Mouse (Mus musculus): Measurements from ENCODE around the gene Rinl. TPM values are rescaled to one million over a fixed set of nuclear protein-coding genes. Genes with fewer than 3 reads are reported as not detected.

Gene Rinl
- total and polyA plus RNA-seq, 3 experiments = 1.3 to 3.2 (median 2.0) TPM

- Histone ChIP-seq H3K4me3 (no peak overlapping the region), H3K36me3 (ENCODE audit: control insufficient read depth, insufficient read depth, low read length) (no peaks in the 10 kb centered on the region), H3K9ac (ENCODE audit: low read depth, low read length) (no peak overlapping the region), H3K4me1 (ENCODE audit: control insufficient read depth, insufficient read depth, low read length) (no peaks in the 10 kb centered on the region), H3K27ac (no peak overlapping the region), H3K79me2 (replicated peaks; ENCODE audit: control insufficient read depth, insufficient read depth, low read length) (no peaks in the 10 kb centered on the region), H3K27me3 (ENCODE audit: control insufficient read depth, insufficient read depth, low read length) (no peaks in the 10 kb centered on the region)
- intact Hi-C loops (cut with DNase I) = no loop called here
- 76% methylated on average over 9 of the region's 9 CpGs for WGBS
- DNase-seq = peak in 1 of 2 experiments; percentile 12
- TF ChIP-seq POLR2A (IDR thresholded peaks at IDR 0.05; ENCODE audit: insufficient read depth, low read depth, low read length) (no peak), CTCF (IDR thresholded peaks at IDR 0.05) (no peak), EP300 (IDR thresholded peaks at IDR 0.05; ENCODE audit: insufficient read depth, low read depth, low read length) (no peak)
Observed at GRCm38 (mm10) chr7:28838331-28838730, 49.6 kb downstream of the Rinl start.

- H3K9ac ChIP-seq (ENCODE audit: low read depth, low read length) = no peak overlapping the region
- H3K4me1 ChIP-seq (ENCODE audit: control insufficient read depth, insufficient read depth, low read length) = no peaks in the 10 kb centered on the region; the same call in 1 of the 2 replicates
- no peaks in the 10 kb centered on the region for H3K27me3 ChIP-seq (ENCODE audit: control insufficient read depth, insufficient read depth, low read length)
- H3K36me3 ChIP-seq (ENCODE audit: control insufficient read depth, insufficient read depth, low read length) = no peaks in the 10 kb centered on the region
- DNase-seq = no peak
- 80% methylated on average over 1 of the region's 1 CpGs for WGBS
- H3K27ac ChIP-seq = no peak overlapping the region
- TF ChIP-seq POLR2A (IDR thresholded peaks at IDR 0.05; ENCODE audit: insufficient read depth, low read depth, low read length) (no peak), EP300 (IDR thresholded peaks at IDR 0.05; ENCODE audit: insufficient read depth, low read depth, low read length) (no peak), CTCF (IDR thresholded peaks at IDR 0.05) (no peak)
- intact Hi-C loops (cut with DNase I) = no loop called here
- H3K79me2 ChIP-seq (replicated peaks; ENCODE audit: control insufficient read depth, insufficient read depth, low read length) = no peaks in the 10 kb centered on the region
- no peak overlapping the region for H3K4me3 ChIP-seq
Observed at GRCm38 (mm10) chr7:28847273-28847672, 58.5 kb downstream of the Rinl start.

Other genes starting within 250 kb of the Rinl start
- gene Sycn, start 248.1 kb upstream of the Rinl start, total RNA-seq (2021) = not detected
- gene Sycn, start 248.1 kb upstream of the Rinl start, polyA plus RNA-seq (2012; rRNA removed) = not detected in 2 replicates
- not detected for gene Nccrp1, start 241.7 kb upstream of the Rinl start, total RNA-seq (2021)
- not detected in 2 replicates for gene Nccrp1, start 241.7 kb upstream of the Rinl start, polyA plus RNA-seq (2012; rRNA removed)
- 10 to 100 TPM; 21.9 to 22.4 TPM for gene Samd4b, start 190.8 kb upstream of the Rinl start, total RNA-seq (2021)
- gene Samd4b, start 190.8 kb upstream of the Rinl start, polyA plus RNA-seq (2012; rRNA removed) = 38.8 and 46.1 TPM in 2 replicates
- gene Pak4, start 190.8 kb upstream of the Rinl start, total RNA-seq (2021) = 1 to 10 TPM; 8.8 to 9.4 TPM
- 6.4 and 7.6 TPM in 2 replicates for gene Pak4, start 190.8 kb upstream of the Rinl start, polyA plus RNA-seq (2012; rRNA removed)
- gene Acp7, start 157.6 kb upstream of the Rinl start, total RNA-seq (2021) = not detected
- 0.49 TPM in 1 of 2 replicates, not detected in the other for gene Acp7, start 157.6 kb upstream of the Rinl start, polyA plus RNA-seq (2012; rRNA removed)
- under 1 TPM in 1 of 2 experiments, not detected in 1; 0.23 TPM for gene Fbxo27, start 96.1 kb upstream of the Rinl start, total RNA-seq (2021)
- 1.1 and 1.2 TPM in 2 replicates for gene Fbxo27, start 96.1 kb upstream of the Rinl start, polyA plus RNA-seq (2012; rRNA removed)
- gene Fbxo17, start 72.2 kb upstream of the Rinl start, total RNA-seq (2021) = under 1 TPM; 0.37 to 0.57 TPM
- 1.7 and 2.0 TPM in 2 replicates for gene Fbxo17, start 72.2 kb upstream of the Rinl start, polyA plus RNA-seq (2012; rRNA removed)
- 10 to 100 TPM; 47.8 to 57.3 TPM for gene Mrps12, start 47.1 kb upstream of the Rinl start, total RNA-seq (2021)
- 36.3 and 51.9 TPM in 2 replicates for gene Mrps12, start 47.1 kb upstream of the Rinl start, polyA plus RNA-seq (2012; rRNA removed)
- 10 to 100 TPM; 13.7 to 14.2 TPM for gene Sars2, start 47.0 kb upstream of the Rinl start, total RNA-seq (2021)
- gene Sars2, start 47.0 kb upstream of the Rinl start, polyA plus RNA-seq (2012; rRNA removed) = 18.5 and 20.2 TPM in 2 replicates
- gene Ccer2, start 32.8 kb upstream of the Rinl start, total RNA-seq (2021) = not detected
- not detected in 2 replicates for gene Ccer2, start 32.8 kb upstream of the Rinl start, polyA plus RNA-seq (2012; rRNA removed)
- 10 to 100 TPM; 78.8 to 92.3 TPM for gene Sirt2, start 22.2 kb upstream of the Rinl start, total RNA-seq (2021)
- 82.9 and 103 TPM in 2 replicates for gene Sirt2, start 22.2 kb upstream of the Rinl start, polyA plus RNA-seq (2012; rRNA removed)
- 10 to 100 TPM; 25.1 to 31.6 TPM for gene Nfkbib, start 21.5 kb upstream of the Rinl start, total RNA-seq (2021)
- gene Nfkbib, start 21.5 kb upstream of the Rinl start, polyA plus RNA-seq (2012; rRNA removed) = 18.7 and 27.8 TPM in 2 replicates
- gene Hnrnpl, start 19.6 kb downstream of the Rinl start, total RNA-seq (2021) = 100 to 1,000 TPM; 192 to 206 TPM
- 208 and 348 TPM in 2 replicates for gene Hnrnpl, start 19.6 kb downstream of the Rinl start, polyA plus RNA-seq (2012; rRNA removed)
- gene Ech1, start 36.2 kb downstream of the Rinl start, total RNA-seq (2021) = 1,000 to 10,000 TPM; 1,826 to 2,229 TPM
- gene Ech1, start 36.2 kb downstream of the Rinl start, polyA plus RNA-seq (2012; rRNA removed) = 2,087 and 2,697 TPM in 2 replicates
- 10 to 100 TPM; 18.5 to 27.6 TPM for gene Lgals4, start 44.9 kb downstream of the Rinl start, total RNA-seq (2021)
- gene Lgals4, start 44.9 kb downstream of the Rinl start, polyA plus RNA-seq (2012; rRNA removed) = 63.6 and 121 TPM in 2 replicates
- under 1 TPM in 1 of 2 experiments, not detected in 1; 0.61 TPM for gene Lgals7, start 74.9 kb downstream of the Rinl start, total RNA-seq (2021)
- 1.6 and 4.0 TPM in 2 replicates for gene Lgals7, start 74.9 kb downstream of the Rinl start, polyA plus RNA-seq (2012; rRNA removed)
- gene Capn12, start 92.5 kb downstream of the Rinl start, total RNA-seq (2021) = under 1 TPM; 0.23 to 0.39 TPM
- gene Capn12, start 92.5 kb downstream of the Rinl start, polyA plus RNA-seq (2012; rRNA removed) = 0.49 and 0.61 TPM in 2 replicates
- gene Actn4, start 173.4 kb downstream of the Rinl start, total RNA-seq (2021) = 10 to 100 TPM; 66.1 to 85.7 TPM
- 123 and 132 TPM in 2 replicates for gene Actn4, start 173.4 kb downstream of the Rinl start, polyA plus RNA-seq (2012; rRNA removed)
- gene Eif3k, start 192.9 kb downstream of the Rinl start, total RNA-seq (2021) = 100 to 1,000 TPM; 156 to 177 TPM
- 221 and 283 TPM in 2 replicates for gene Eif3k, start 192.9 kb downstream of the Rinl start, polyA plus RNA-seq (2012; rRNA removed)
- 1 to 10 TPM in 1 of 2 experiments, under 1 TPM in 1; 0.91 to 1.1 TPM for gene Map4k1, start 193.1 kb downstream of the Rinl start, total RNA-seq (2021)
- 2.7 and 3.4 TPM in 2 replicates for gene Map4k1, start 193.1 kb downstream of the Rinl start, polyA plus RNA-seq (2012; rRNA removed)

All from heart, adult 2 months (tissue).